Mouse (Mus musculus) lung, embryonic 15.5 days (tissue): Measurements from ENCODE around the gene Chil3. TPM values are rescaled to one million over a fixed set of nuclear protein-coding genes. Genes with fewer than 3 reads are reported as not detected.

ENCODE experiments used
- ATAC-seq: fragments of 200-750 bp; cut with Nextera tagmentation; 2 replicates; pipeline ENCODE4 v1.8.0; 2017; ENCODE audit warnings: moderate number of reproducible peaks, borderline replicate concordance; ENCODE audit not compliant: low FRiP score, low TSS enrichment; ENCODE audit errors: extremely low read depth
- H3K27ac ChIP-seq: fragments of 300-500 bp; sonication (generic); 2 replicates; pipeline ENCODE4 v1.5.1; 2015; ENCODE audit warnings: moderate library complexity, mild to moderate bottlenecking, inconsistent platforms
- H3K27me3 ChIP-seq: fragments of 300-500 bp; sonication (generic); 2 replicates; pipeline ENCODE4 v1.6.1; 2015; ENCODE audit warnings: inconsistent platforms
- H3K36me3 ChIP-seq: fragments of 300-500 bp; sonication (generic); 2 replicates; pipeline ENCODE4 v1.6.1; 2015; ENCODE audit warnings: inconsistent platforms
- H3K4me1 ChIP-seq: fragments of 300-500 bp; sonication (generic); 2 replicates; pipeline ENCODE4 v1.6.1; 2015; ENCODE audit warnings: inconsistent platforms
- H3K4me2 ChIP-seq: fragments of 300-500 bp; sonication (generic); 2 replicates; pipeline ENCODE4 v1.6.1; 2015; ENCODE audit warnings: inconsistent platforms, mild to moderate bottlenecking, moderate library complexity
- H3K4me3 ChIP-seq: fragments of 300-500 bp; sonication (generic); 2 replicates; pipeline ENCODE4 v1.5.1; 2015; ENCODE audit warnings: mild to moderate bottlenecking, inconsistent platforms
- H3K9ac ChIP-seq: fragments of 300-500 bp; sonication (generic); 2 replicates; pipeline ENCODE4 v1.6.1; 2015; ENCODE audit warnings: inconsistent platforms
- H3K9me3 ChIP-seq: fragments of 300-500 bp; sonication (generic); 2 replicates; pipeline ENCODE4 v1.6.1; 2016; ENCODE audit warnings: inconsistent platforms
- WGBS: fragments of 180-500 bp; shearing (Covaris S2); methylation state at CpG from one replicate; pipeline ENCODE4 v1.1.7; 2015; 5-methylcytosine and 5-hydroxymethylcytosine counted together
- polyA plus RNA-seq: library from polyadenylated mRNA; unstranded; fragments of >200 nt; fragmentation: Nextera tagmentation; extraction: Ambion mirVana; gene quantifications from 2 replicates; pipeline ENCODE4 v1.2.1, GENCODE M21; 2015

Chil3 gene
- polyA plus RNA-seq, 1 experiment from 2014 or later: not detected

DNA sequence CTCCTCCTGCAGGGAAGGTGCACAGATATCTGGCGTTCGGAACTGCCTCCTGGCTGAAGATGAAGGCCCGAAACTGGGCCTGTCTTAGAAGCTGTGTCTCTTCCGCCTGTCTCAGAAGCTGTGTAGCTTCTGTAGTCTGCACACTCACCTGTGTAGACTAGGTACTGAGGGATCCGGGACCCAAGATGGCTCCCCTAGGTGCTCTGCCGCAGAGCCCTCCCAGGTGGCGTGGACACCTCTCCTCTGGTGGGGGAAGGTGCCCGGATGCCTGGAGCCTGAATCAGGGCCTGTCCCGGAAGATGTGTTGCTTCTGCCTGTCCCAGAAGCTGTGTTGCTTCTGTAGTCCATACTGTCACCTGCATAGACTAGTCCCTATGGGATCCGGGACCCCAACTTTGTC, 23.3 kb downstream of the Chil3 start:
- WGBS: 89% methylated on average over 10 of the region's 10 CpGs
- no peak overlapping the region for H3K27ac ChIP-seq
- H3K4me2 ChIP-seq: no peak overlapping the region
- no peak overlapping the region for H3K4me3 ChIP-seq
- 0 out of 2 replicates have a peak, but pooled peaks cover 4% of the 10 kb centered on the region for H3K9me3 ChIP-seq
- H3K27me3 ChIP-seq: no peaks in the 10 kb centered on the region
- H3K9ac ChIP-seq: no peak overlapping the region
- no peaks in the 10 kb centered on the region for H3K4me1 ChIP-seq
- H3K36me3 ChIP-seq: no peaks in the 10 kb centered on the region
- no peak for ATAC-seq

DNA sequence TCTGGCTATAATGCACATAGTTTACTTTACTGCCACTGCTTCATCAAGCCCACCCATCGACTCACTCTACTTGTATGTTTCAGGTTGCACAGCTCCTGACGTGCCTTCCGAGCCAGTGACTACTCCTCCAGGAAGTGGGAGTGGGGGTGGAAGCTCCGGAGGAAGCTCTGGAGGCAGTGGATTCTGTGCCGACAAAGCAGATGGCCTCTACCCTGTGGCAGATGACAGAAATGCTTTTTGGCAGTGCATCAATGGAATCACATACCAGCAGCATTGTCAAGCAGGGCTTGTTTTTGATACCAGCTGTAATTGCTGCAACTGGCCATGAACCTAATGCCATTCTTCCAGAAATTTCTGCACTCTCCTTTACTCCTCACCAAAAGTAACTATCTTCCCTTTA, 35.7 kb downstream of the Chil3 start:
- Histone ChIP-seq H3K4me3 (no peak overlapping the region), H3K9me3 (no peaks in the 10 kb centered on the region), H3K27ac (no peak overlapping the region), H3K9ac (no peak overlapping the region), H3K27me3 (no peaks in the 10 kb centered on the region), H3K4me1 (no peaks in the 10 kb centered on the region), H3K4me2 (no peak overlapping the region), H3K36me3 (no peaks in the 10 kb centered on the region)
- 53% methylated on average over 5 of the region's 5 CpGs for WGBS
- ATAC-seq: no peak

DNA sequence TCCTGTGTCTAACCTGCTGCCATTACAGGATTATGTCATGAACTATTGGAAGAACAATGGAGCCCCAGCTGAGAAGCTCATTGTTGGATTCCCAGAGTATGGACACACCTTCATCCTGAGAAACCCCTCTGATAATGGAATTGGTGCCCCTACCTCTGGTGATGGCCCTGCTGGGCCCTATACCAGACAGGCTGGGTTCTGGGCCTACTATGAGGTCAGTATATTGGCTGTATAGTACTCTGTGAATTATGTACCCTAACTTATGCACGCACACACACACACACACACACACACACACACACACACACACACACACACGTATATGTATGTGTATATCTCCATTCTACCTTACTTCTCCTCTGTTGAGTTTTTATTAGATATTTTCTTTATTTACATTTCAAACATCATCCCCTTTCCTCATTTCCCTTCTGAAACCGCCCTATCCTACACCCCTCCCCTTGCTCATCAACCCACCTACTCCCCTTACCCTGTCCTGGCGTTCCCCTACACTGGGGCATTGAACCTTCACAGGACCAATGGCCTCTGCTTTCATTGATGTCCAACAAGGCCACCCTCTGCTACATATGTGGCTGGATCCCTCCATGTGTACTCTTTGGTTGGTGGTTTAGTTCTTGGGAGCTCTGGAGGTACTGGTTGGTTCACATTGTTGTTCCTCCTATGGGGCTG, 38.4 kb downstream of the Chil3 start:
- Histone ChIP-seq H3K4me3 (no peak overlapping the region), H3K4me1 (no peaks in the 10 kb centered on the region), H3K9me3 (no peaks in the 10 kb centered on the region), H3K27me3 (no peaks in the 10 kb centered on the region), H3K9ac (no peak overlapping the region), H3K4me2 (no peak overlapping the region), H3K27ac (no peak overlapping the region), H3K36me3 (no peaks in the 10 kb centered on the region)
- ATAC-seq: peak; percentile 27; the same call in 1 of the 2 replicates
- WGBS: 63% methylated on average over 4 of the region's 4 CpGs

DNA sequence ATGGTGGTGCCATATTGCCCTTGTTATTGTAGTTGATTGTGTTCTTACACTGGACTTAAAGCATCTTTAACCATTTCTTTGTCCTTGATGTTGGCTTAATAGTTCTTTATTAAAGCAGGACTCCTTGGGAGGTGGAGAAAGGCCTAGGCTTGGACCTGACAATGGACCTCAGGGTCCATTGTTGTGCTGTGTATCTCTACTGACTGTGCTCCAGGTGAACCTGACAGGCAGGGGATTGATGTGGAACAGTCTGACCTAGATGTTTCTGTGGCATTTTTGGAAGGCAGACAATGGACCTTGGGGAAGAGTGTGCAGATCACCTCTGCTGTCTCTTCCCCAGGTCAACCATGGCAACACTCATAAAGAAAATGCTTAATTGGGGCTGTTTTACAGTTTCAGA, 40.4 kb downstream of the Chil3 start:
- Histone ChIP-seq H3K36me3 (no peaks in the 10 kb centered on the region), H3K9ac (no peak overlapping the region), H3K4me2 (no peak overlapping the region), H3K27me3 (no peaks in the 10 kb centered on the region), H3K4me3 (no peak overlapping the region), H3K9me3 (no peaks in the 10 kb centered on the region), H3K4me1 (no peaks in the 10 kb centered on the region), H3K27ac (no peak overlapping the region)
- ATAC-seq: no peak

DNA sequence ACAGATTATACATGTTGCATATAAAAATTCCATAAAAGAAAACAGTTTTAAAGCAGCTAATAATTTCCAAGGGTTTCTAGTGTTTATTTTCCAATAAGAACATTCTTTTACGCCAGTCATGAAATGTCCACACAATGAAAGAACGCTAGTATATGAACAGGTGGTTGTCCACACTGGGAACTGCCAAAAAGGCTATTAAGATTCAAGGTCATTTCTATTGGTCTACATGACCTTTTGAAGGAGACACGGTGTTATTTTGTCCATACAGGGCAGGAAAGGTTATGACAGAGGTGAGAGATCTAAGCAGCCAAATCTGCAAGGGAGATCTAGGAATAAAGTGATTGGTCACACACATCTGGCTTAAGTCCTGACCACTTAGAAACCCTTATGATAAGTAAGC, 54.4 kb downstream of the Chil3 start, which contains the start of gene Chia1:
Gene Chia1 (plus strand): TSS at position 301 of the 400 bp plus-strand sequence.
- H3K4me2 ChIP-seq: no peak within 1 kb of the TSS
- H3K36me3 ChIP-seq: no peaks in the 10 kb centered on the region
- H3K27ac ChIP-seq: no peak within 1 kb of the TSS
- no peaks in the 10 kb centered on the region for H3K9me3 ChIP-seq
- no peaks in the 10 kb centered on the region for H3K4me1 ChIP-seq
- 67% methylated on average over 3 of the region's 3 CpGs for WGBS
- H3K27me3 ChIP-seq: no peaks in the 10 kb centered on the region
- no peak for ATAC-seq
- H3K9ac ChIP-seq: no peak within 1 kb of the TSS
- no peak within 1 kb of the TSS for H3K4me3 ChIP-seq

Other genes with a start within 250 kb of the Chil3 start
- 0.82 and 0.93 TPM in 2 replicates for gene I830077J02Rik, start 234.9 kb downstream of the Chil3 start, polyA plus RNA-seq
- 127 and 133 TPM in 2 replicates for gene Wdr77, start 208.2 kb downstream of the Chil3 start, polyA plus RNA-seq
- 463 and 467 TPM in 2 replicates for gene Atp5f1, start 207.5 kb downstream of the Chil3 start, polyA plus RNA-seq
- gene Ovgp1, start 193.9 kb downstream of the Chil3 start, polyA plus RNA-seq: 1.3 and 1.7 TPM in 2 replicates
- gene Pifo, start 152.9 kb downstream of the Chil3 start, polyA plus RNA-seq: 5.1 and 5.5 TPM in 2 replicates
- gene Chil5, start 134.8 kb downstream of the Chil3 start, polyA plus RNA-seq: 0.19 and 0.21 TPM in 2 replicates
- 0.30 and 0.42 TPM in 2 replicates for gene Chia1, start 54.3 kb downstream of the Chil3 start, polyA plus RNA-seq
- gene Chil4, start 51.9 kb upstream of the Chil3 start, polyA plus RNA-seq: 0.19 TPM in 1 of 2 replicates, not detected in the other
- gene Chil6, start 238.6 kb upstream of the Chil3 start, polyA plus RNA-seq: not detected in 2 replicates